Mouse (Mus musculus) frontal cortex, postnatal 36 days (tissue): ENCODE data around the gene Tmem221.
"Not testable (repeated sequence)": the region's sequence is repeated elsewhere in the genome, so short reads cannot be mapped to it uniquely, and the experiment has no call there.

Experiments
- DNase-seq, 2 experiments: peaks; one replicate each; pipeline ENCODE4 v3.0.0; 2022; ENCODE audit warnings: low spot score in 2 of 2

Tmem221 gene

DNA sequence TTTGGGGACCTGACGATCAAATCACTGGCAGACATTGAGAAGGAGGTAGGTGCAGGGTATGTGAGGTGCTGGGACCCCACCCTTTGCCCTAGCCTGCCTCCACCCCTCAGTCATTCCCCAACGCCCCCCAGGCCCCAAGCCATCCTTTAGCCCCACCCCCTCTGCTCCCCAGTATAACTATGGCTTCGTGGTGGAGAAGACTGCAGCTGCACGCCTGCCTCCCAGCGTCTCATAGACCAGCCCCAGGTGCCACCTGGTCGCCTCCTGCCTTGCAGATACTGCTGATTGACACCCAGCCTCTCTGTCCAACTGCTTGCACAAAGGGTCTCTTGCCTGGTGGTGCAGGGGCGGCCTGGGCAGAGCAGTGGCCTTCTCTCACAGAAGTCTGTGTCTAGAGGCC lies 11.1 kb downstream of the Tmem221 start:
- DNase-seq = no peak

GRCm38 (mm10) chr8:71545053-71545452 lies 13.6 kb downstream of the Tmem221 start:
- DNase-seq = no peak

DNA sequence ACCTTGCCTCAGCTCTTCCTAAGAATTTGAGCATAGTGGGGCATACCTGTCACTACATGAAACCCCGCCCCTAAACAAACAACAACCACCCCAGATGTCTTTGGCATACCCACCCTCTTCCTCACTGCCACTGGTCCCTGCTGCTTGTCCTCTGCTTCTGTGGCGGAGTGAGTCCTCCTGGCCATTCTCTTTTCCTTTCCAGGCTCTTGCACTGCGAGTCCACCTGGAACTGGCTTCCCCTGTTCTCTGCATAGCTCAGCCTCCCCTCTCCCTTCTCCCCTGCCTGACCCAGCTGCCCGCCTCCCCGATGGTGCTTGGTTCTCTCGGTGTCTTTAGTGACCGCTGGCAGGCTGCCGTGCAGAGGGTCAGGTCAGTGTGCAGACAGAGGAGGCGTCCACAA lies 14.9 kb downstream of the Tmem221 start:
- no peak for DNase-seq

DNA sequence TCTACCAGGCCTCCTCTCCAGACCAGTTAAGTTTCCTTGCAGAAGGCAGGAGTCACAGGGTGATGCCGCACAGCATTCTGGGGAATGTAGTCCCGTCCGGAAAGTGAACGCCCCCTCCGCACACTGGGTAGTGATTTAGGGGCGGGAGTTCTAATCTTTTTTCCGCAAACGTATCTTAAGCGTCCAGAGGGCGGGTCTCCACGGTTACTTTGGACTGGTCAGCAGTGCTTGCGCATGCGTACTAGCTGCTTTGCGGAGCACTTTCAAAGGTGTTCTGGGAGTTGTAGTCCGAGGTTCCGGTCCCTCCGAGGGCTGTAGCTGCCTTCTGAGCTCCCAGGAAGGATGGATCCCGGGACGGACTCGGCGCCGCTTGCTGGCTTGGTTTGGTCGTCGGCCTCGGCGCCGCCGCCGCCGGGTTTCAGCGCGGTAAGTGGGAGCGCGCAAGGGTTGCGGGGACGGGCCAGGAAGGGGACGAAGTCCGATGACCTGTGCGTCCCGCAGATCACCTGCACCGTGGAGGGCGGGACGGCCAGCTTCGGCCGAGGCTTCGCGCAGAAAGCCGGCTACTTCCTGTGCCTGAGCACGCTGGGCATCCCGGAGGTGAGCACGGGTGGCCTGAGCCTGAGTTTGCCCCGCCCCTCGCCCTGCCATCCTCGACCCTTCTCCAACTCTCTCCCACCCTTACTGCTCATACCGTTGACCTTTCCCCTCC lies 15.9 kb downstream of the Tmem221 start, which contains the start of gene Mvb12a:
Gene Mvb12a (plus strand): TSS at position 291 of the 712 bp plus-strand sequence.
- peak; percentile 96 to 98 for DNase-seq

DNA sequence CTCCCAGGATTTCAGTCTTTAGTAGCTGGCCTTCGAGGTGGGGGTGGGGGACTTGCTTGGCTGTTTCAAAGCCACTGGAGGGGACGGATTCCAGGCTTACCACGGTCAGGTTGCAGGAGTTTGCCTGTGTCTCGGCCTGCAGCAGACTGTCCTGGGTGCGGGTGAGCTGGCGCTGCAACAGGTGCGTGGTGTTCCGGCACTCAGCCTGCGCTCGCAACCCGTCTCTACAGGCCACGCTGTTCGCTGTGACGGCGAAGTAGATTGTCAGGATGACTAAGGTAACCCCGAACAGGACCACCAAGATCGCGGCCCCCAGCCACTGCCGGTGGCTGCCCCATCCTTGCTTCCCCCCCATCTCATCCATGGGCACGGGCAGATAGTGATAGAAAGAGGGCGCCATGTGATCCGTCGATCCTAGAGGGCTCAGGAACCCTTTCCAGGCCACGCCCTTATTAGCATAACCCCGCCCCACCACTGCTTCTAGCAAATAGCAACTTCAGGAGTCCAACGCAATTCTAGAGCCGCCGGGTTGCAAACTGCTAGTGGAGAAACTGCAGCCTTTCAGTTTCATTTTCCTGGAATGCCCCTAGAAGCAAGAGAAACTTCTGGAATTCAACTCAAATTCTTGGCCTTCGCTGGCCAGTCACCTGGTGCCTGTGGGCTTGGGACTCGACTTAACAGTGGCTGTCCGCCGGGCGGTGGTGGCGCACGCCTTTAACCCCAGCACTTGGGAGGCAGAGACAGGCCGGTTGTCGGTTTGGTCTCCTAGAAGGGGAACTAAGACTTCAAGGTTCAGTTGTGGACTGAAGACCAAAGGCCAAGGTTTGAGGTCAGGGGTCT lies 21.4 kb downstream of the Tmem221 start, which contains the start of gene Bst2:
Gene Bst2 (minus strand): TSS at position 429 of the 840 bp plus-strand sequence.
- peak; percentile 8 to 31 for DNase-seq

GRCm38 (mm10) chr8:71535663-71536062 lies 23.0 kb downstream of the Tmem221 start:
- no peak for DNase-seq

GRCm38 (mm10) chr8:71534263-71534810 lies 24.3 kb downstream of the Tmem221 start:
- no peak for DNase-seq

- peak in 1 of 2 experiments; percentile 26 for DNase-seq
Observed at GRCm38 (mm10) chr8:71530735-71531467, 27.8 kb downstream of the Tmem221 start.

GRCm38 (mm10) chr8:71528362-71529073 lies 30.2 kb downstream of the Tmem221 start:
- no peak for DNase-seq

GRCm38 (mm10) chr8:71527162-71527870 lies 31.4 kb downstream of the Tmem221 start:
- no peak for DNase-seq

DNA sequence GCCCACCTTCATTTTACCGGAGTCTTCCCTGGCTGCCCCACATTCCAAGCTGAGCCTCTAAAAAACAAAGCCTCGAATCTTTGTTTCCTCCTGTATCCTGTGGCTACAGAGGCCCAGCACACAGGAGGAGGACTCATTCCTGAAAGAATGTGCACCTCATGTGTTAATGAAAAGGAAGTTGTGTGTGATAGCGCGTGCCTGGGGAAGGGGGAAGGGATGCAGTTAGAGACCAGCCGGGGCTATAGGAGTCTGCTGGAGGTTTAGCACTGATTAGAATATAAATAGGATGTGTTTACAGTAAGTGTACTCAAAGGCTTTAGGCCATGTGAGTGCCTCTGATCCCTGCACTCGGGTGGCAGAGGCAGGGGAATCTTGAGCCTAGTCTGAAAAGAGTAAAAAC lies 32.4 kb downstream of the Tmem221 start:
- no peak for DNase-seq

GRCm38 (mm10) chr8:71525226-71526050 lies 33.2 kb downstream of the Tmem221 start, which contains the start of gene Ccdc194:
Ccdc194 (minus strand) TSS chr8:71525711.
- DNase-seq = no peak

DNA sequence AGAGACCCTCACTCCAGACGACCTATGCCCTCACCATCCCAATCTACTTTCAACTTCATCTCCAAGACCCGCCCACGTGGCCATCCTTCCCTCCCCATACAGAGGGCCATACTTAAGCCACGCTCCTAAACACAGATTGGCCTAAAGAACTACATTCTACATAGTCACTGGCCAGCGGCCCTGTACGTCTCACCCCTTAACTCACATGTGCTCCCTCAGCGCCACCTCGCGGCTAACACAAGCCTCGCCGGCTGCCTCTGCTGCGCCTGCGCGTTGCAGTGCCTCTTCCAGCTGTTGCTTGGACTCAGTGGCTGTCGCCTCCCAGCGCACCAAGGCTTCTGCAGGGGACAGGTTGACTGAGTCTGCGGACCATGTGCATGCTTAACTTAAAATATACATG lies 37.0 kb downstream of the Tmem221 start:
- peak; percentile 90 to 94 for DNase-seq

DNA sequence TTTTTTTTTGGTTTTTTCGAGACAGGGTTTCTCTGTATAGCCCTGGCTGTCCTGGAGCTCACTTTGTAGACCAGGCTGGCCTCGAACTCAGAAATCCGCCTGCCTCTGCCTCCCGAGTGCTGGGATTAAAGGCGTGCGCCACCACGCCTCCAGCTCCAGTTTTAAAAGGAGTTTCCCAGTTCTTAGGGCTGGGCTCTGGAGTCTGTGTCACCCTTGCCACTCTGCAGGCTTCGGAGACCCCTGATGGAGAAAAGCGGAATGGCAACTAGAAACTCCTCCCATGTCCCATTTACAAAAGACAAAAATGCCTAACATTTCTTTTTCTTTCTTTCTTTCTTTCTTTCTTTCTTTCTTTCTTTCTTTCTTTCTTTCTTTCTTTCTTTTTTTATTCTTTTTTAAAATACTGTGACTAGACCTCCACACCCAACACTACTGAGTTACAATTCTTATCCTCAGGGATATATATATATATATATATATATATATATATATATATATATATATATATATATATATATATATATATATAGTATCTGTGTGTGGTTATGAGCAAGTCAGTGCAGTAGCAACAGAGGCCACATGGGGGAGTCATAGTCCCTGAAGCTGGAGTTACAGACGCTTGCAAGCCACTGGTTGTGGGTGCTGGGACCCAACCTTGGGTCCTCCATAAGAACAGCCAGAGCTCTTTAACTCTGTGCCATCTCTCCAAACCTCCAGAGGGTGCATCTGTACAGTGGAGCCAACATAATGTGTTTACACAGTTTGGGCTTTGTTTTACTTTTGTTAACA lies 39.4 kb downstream of the Tmem221 start:
- DNase-seq = not testable (repeated sequence)

DNA sequence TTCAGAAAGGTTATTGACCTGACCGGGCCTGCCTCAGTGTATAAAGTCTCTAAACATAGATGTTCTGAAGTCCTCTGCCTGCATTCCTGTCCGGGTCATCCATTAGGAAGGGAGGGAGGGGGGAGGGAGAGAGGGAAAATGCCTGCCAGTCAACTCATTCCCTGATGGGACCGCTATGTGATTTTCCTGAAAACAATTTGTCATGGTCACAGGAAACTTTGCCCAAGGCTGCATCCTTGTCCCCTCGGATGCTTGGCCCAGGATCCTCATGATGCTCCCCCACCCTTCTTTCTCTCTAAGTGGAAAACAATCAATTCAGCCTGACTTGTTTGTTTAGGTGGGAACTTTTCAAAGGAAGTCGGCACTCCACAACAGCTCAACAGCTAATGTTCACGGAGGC lies 41.9 kb downstream of the Tmem221 start:
- DNase-seq = no peak

DNA sequence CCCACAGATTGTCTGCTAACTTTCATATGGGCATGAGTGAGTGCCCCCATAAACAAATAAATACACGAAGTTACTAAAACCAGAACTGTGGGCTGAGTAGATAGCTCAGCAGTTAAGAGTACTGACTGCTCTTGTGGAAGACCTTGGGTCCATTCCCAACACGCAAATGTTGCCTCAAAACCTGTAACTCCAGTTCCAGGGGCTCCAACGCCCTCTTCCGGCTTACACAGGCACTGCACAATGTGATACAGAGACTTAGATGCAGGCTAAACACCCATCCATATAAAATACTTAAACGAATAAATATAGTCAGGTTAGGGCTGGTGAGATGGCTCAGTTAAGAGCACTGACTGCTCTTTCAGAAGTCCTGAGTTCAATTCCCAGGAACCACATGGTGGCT lies 43.6 kb downstream of the Tmem221 start:
- DNase-seq = no peak

GRCm38 (mm10) chr8:71513018-71513754 lies 45.5 kb downstream of the Tmem221 start:
- DNase-seq = no peak

GRCm38 (mm10) chr8:71511644-71512043 lies 47.0 kb downstream of the Tmem221 start, which contains the start of gene Plvap:
Plvap (minus strand) TSS chr8:71511752.
- no peak for DNase-seq
